In the genomic region with DNA sequence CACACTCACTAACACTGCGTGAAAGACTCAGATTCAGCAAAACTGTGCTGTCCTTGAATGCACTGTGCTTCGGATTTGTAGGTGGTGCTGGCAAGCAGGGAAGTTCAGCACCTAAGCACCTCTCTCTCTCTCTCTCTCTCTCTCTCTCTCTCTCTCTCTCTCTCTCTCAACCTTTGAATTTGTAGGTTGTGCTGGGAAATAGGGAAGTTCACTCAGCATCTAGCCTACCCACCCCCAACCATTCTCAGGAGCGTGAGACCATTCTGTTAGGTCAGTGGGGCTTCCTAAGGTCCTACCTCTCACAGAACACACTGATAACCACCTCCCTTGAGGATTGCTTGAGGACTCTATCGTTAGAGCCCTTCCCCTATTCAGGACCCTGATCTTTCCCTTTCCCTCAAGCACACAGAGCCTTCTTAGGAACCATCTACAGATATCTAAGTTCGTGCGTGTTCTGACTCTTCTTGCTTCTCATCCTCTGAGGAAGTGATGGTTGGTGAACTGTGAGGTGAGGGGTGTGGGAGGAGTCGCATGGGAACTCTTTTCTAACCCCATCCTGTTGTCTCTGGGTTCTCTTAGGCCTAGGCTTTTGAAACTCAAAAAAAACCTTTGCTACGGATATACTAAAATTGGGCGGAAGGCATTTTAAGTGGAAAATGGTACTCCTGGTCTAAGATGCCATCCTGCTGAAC, we compare ENCODE assay signal across 20 mouse cellular contexts. TPM values are rescaled to one million over a fixed set of nuclear protein-coding genes. Genes with fewer than 3 reads are reported as not detected.
DNase-seq lines count a peak whose midpoint lies in the region; TF ChIP-seq lines count a peak whose summit lies in the region.
"Had no signal": no experiment of that assay in that cellular context is flagged by ENCODE, and none has a peak within 500 bp of the region (broad histone marks: within the 10 kb centered on the region; RNA-seq: fewer than 3 reads in every experiment).

No protein-coding gene starts in this region.

- peak; percentile 81 for DNase-seq in CD4-positive, CD25-positive, alpha-beta regulatory T cell, adult 2 months (ENCODE audit: low read depth, low spot score)
- DNase-seq in T-cell, adult 2 months (ENCODE audit: low spot score): peak; percentile 84
- DNase-seq in thymus, adult 2 months: peak; percentile 41
- no peak for DNase-seq in left cerebral cortex, adult 18-20 months (ENCODE audit: low spot score in 2 of 2)
- no peak for DNase-seq in right cerebral cortex, postnatal 25 days
- no peak for DNase-seq in gastrocnemius, postnatal 10 days
- DNase-seq in layer of hippocampus, postnatal 14 days (ENCODE audit: low spot score in 2 of 2): no peak
- DNase-seq: adrenal gland, postnatal 25 days; cerebellum, adult 11 months; cerebellum, postnatal 25 days; kidney, adult 18-20 months; right cerebral cortex, adult 18-20 months had no signal

- H3K9me3 ChIP-seq in megakaryocyte, embryonic 14.5 days: peaks cover 7% of the 10 kb centered on the region
- H3K9me3 ChIP-seq: embryonic facial prominence, embryonic 10.5 days; heart, embryonic 15.5 days; limb, embryonic 15.5 days; liver, embryonic 15.5 days; neural tube, embryonic 12.5 days had no signal

- H3K27me3 ChIP-seq in megakaryocyte, embryonic 14.5 days (replicated peaks): peaks cover 2% of the 10 kb centered on the region
- no peaks in the 10 kb centered on the region for H3K27me3 ChIP-seq in thymus, adult 2 months (ENCODE audit: control insufficient read depth, insufficient read depth, low read length)
- H3K27me3 ChIP-seq: heart, embryonic 15.5 days; limb, embryonic 15.5 days; liver, embryonic 15.5 days; neural tube, embryonic 12.5 days had no signal

- peak overlapping the region; percentile 28 for H3K4me3 ChIP-seq in megakaryocyte, embryonic 14.5 days (replicated peaks)
- no peak overlapping the region for H3K4me3 ChIP-seq in thymus, adult 2 months (ENCODE audit: control insufficient read depth, insufficient read depth, low read length)
- H3K4me3 ChIP-seq: embryonic facial prominence, embryonic 10.5 days; heart, embryonic 15.5 days; limb, embryonic 15.5 days; liver, embryonic 15.5 days; neural tube, embryonic 12.5 days had no signal

- no peak for TF ChIP-seq CTCF in thymus, adult 2 months (IDR thresholded peaks at IDR 0.05; ENCODE audit: borderline replicate concordance, control insufficient read depth, extremely low read depth, insufficient read depth, low read length, poor library complexity)

- 50% methylated on average over 9 of the region's 9 CpGs for WGBS in thymus, adult 2 months

- peak overlapping the region; percentile 74 for H3K27ac ChIP-seq in thymus, adult 2 months (ENCODE audit: control insufficient read depth, insufficient read depth, low read length)
- H3K27ac ChIP-seq: embryonic facial prominence, embryonic 10.5 days; heart, embryonic 15.5 days; kidney, postnatal 0 days; limb, embryonic 15.5 days; liver, embryonic 15.5 days; neural tube, embryonic 12.5 days had no signal

- 0 out of 2 replicates have a peak, but pooled peaks cover 3% of the 10 kb centered on the region for H3K4me1 ChIP-seq in megakaryocyte, embryonic 14.5 days
- peaks cover 12% of the 10 kb centered on the region for H3K4me1 ChIP-seq in thymus, adult 2 months (replicated peaks; ENCODE audit: control insufficient read depth, insufficient read depth, low read length)
- H3K4me1 ChIP-seq: heart, embryonic 15.5 days; limb, embryonic 15.5 days; liver, embryonic 15.5 days had no signal

- no peak for TF ChIP-seq POLR2A in thymus, adult 2 months (IDR thresholded peaks at IDR 0.05; ENCODE audit: control insufficient read depth, extremely low read depth, insufficient read depth, low read length, poor library complexity)

- no peaks in the 10 kb centered on the region for H3K36me3 ChIP-seq in megakaryocyte, embryonic 14.5 days (replicated peaks; ENCODE audit: low read length)
- no peaks in the 10 kb centered on the region for H3K36me3 ChIP-seq in thymus, adult 2 months (ENCODE audit: control insufficient read depth, insufficient read depth, low read length)
- H3K36me3 ChIP-seq: embryonic facial prominence, embryonic 10.5 days; G1E; heart, embryonic 15.5 days; limb, embryonic 15.5 days; liver, embryonic 15.5 days; neural tube, embryonic 12.5 days had no signal

RNA-seq across cellular contexts. Expression of a gene that starts 47.1 kb away (rescaled TPM):
- polyA plus RNA-seq in megakaryocyte, embryonic 14.5 days (2012; ENCODE audit: insufficient read depth, low replicate concordance): 29.6 and 36.7 TPM in 2 replicates
- 78.1 and 106 TPM in 2 replicates for polyA plus RNA-seq in thymus, adult 2 months (2012; rRNA removed)
- 10 to 100 TPM; 33.7 to 37.3 TPM for total RNA-seq in left cerebral cortex, adult 18-20 months (2021)
- total RNA-seq in gastrocnemius, postnatal 10 days (2021): 10 to 100 TPM; 39.6 to 45.7 TPM
- total RNA-seq in layer of hippocampus, postnatal 14 days (2021): 10 to 100 TPM; 38.1 to 38.6 TPM

Comparison
In these comparisons a context has a peak if more than half of its experiments do, and no peak if none do; other contexts are left out.
1. DNase-seq: peak in CD4-positive, CD25-positive, alpha-beta regulatory T cell, adult 2 months (single experiment), T-cell, adult 2 months (single experiment) and thymus, adult 2 months (single experiment); none in left cerebral cortex, adult 18-20 months (0 of 2), right cerebral cortex, postnatal 25 days (single experiment), gastrocnemius, postnatal 10 days (single experiment) and layer of hippocampus, postnatal 14 days (0 of 2).